Mouse (Mus musculus) embryo, embryonic 10.5 days (tissue): Measurements from ENCODE around the gene Gm19684.
"Not testable (repeated sequence)": the region's sequence is repeated elsewhere in the genome, so short reads cannot be mapped to it uniquely, and the experiment has no call there.

Experiments used
- DNase-seq: peaks from one replicate; pipeline ENCODE4 v3.0.0-alpha.2; 2015; ENCODE audit warnings: low spot score

Gene Gm19684

DNA sequence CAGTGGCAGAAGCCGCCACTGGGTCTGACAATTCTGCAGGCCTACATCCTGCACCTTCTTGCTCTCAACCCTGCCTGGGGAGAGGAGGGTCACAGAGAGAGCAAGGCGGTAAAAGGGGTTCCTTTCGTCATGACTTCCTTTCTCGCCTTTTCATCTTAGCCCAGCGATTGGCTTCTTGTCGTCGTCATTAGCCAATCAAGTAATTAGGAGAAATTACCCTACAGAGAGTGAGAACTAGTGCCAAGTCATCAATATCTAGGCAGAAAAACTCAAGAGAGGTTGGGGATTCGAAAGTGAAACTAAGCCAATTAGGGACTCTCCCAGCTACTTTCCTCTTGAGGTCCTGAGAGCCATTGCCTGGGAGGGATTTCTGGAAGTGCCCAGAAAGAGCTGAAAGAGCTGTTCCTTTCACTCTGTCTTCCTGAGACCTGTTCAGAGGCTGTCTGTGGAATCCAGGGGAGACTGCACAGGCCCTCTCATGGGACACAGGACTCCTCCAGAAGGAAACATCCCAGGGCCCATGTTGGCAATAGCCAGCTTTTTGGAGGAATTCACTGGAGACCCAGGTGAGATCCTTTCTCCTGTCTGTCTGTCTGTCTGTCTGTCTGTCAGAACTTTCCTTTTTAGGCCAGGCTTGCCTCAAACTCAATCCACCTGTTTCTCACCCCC lies at the start of gene Gm19684:
Gm19684 (plus strand) TSS at position 327 of the 669 bp plus-strand sequence.
- DNase-seq = peak; percentile 45

- DNase-seq = not testable (repeated sequence)
Observed at GRCm38 (mm10) chr17:36081901-36082300, 39.6 kb upstream of the Gm19684 start.

GRCm38 (mm10) chr17:36082519-36083232 lies 38.8 kb upstream of the Gm19684 start:
- not testable (repeated sequence) for DNase-seq

DNA sequence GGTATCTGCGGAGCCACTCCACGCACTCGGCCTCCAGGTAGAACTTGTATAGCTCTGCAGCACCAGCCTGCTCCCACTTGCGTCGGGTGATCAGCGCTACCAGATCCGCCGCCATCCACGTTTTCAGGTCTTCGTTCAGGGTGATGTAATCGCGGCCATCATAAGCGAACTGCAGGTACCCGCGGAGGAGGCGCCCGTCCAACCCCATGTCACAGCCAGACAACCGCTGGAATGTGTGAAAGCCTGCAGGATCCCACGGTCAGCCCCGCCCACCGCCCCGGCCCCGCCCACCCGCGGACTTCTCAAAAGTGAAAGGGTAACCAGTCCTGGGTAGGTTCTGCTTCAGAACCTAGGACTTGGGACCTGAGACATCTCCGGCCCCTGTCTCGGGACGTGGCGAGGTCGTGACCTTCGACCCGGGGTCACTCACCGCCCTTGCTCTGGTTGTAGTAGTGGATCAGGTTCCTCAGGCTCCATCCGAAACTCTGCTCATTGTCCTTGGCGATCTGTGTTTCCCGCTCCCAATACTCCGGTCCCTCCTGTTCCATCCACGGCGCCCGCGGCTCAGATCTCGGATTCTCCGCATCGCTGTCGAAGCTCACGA lies 38.1 kb upstream of the Gm19684 start:
- peak; percentile 67 for DNase-seq

GRCm38 (mm10) chr17:36083870-36084451 lies 37.5 kb upstream of the Gm19684 start:
- DNase-seq = peak; percentile 33

- not testable (repeated sequence) for DNase-seq
Observed at GRCm38 (mm10) chr17:36085976-36086375, 35.5 kb upstream of the Gm19684 start.

DNA sequence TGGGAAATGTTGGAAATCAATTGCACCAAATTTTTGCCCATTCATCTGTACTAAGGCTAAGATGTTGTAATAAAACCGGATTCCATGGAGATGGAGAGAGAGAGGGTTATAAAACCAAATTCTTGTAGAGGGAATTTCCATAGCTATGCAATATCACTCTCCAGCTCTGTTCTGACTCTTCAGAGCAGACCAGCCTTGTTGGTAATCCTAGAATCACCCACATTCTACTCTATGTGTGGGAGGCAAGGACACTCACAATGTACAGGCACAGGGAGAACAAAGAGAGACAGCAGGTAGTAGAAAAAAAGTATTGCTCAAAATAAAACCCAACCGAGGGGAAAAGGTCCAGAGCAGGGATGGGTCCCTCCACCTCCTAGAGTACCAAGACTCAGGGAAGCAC lies 29.5 kb upstream of the Gm19684 start:
- not testable (repeated sequence) for DNase-seq

DNA sequence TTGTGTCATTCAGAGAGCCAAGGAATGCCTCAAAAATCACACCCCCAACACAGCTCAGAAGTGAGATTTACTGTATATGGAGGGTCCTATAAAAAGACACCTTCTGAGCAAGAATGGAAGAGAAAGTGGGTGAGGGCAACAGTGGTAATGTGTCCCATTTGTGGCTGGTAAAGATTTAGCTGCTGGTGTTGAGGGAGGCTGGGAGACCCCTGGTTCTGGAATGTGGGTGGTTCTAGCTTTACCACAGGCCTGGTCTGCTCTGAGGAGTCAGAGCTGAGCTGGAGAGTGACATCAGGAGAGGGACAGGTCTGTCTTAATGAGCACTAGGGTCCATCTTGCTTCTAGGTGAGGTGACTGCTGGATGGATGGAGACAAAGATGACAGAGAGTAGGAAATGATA lies 29.0 kb upstream of the Gm19684 start:
- DNase-seq = not testable (repeated sequence)

- no peak for DNase-seq
Observed at GRCm38 (mm10) chr17:36093936-36094335, 27.5 kb upstream of the Gm19684 start.

DNA sequence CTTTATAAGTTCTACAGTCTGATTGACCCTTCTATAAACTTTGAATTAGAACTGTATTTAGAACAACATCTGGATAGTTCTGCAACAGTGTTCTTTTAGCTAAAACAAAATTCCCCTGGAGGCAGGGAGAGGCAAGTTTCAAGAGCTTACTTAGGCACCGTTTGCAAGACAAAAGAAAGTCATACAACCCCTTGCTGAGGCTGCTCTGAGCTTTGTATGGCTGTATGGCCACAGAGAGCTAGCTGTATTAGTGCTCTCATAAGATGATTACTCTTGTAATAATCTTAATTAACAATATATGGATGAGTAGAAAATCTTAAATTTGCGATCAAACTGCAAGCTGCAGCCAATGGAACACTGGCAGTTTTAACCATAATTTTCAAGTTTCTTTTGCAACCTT lies 21.9 kb upstream of the Gm19684 start:
- DNase-seq = not testable (repeated sequence)

DNA sequence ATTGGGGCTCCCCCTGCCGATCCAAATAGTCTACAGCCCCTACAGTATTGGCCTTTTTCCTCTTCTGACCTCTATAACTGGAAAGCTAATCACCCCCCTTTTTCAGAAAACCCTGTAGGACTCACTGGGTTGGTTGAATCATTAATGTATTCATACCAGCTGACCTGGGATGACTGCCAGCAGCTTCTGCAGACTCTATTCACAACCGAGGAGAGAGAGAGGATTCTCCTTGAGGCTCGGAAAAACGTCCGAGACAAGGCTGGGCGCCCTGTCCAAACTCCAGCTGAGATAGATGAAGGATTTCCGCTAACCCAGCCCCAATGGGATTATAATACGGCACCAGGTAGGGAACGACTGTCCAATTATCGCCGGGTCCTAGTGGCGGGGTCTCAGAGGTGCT lies 19.4 kb upstream of the Gm19684 start:
- not testable (repeated sequence) for DNase-seq

- DNase-seq = not testable (repeated sequence)
Observed at GRCm38 (mm10) chr17:36110129-36110528, 11.3 kb upstream of the Gm19684 start.

- peak; percentile 21 for DNase-seq
Observed at GRCm38 (mm10) chr17:36110641-36111509, 10.6 kb upstream of the Gm19684 start.

- peak; percentile 44 for DNase-seq
Observed at GRCm38 (mm10) chr17:36111510-36111868, 10.0 kb upstream of the Gm19684 start.

- DNase-seq = peak; percentile 58
Observed at GRCm38 (mm10) chr17:36113979-36114593, 7.4 kb upstream of the Gm19684 start.

GRCm38 (mm10) chr17:36116545-36116944 lies 4.9 kb upstream of the Gm19684 start:
- DNase-seq = not testable (repeated sequence)

DNA sequence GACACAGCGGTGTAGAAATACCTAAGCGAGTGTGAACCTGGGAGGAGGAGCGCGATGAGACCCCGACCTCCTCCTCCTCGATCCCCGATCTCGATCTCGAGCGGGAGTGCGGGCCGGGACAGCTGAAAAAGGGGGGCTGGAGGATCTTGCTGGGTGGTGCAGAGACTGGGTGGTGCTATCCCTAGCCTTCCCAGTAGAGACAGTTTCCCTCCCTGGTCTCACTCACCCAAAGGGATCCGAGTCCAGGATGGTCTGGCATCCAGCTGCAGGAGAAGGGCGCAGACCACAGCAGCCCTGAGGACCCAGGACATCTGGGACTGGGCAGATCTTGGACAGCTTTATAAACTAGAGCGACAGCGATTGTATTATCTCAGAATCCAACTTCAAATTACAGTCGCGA lies 639 bp upstream of the Gm19684 start:
- DNase-seq = not testable (repeated sequence)

GRCm38 (mm10) chr17:36124111-36124510 lies 2.6 kb downstream of the Gm19684 start:
- not testable (repeated sequence) for DNase-seq

GRCm38 (mm10) chr17:36128525-36128924 lies 7.0 kb downstream of the Gm19684 start:
- not testable (repeated sequence) for DNase-seq

DNA sequence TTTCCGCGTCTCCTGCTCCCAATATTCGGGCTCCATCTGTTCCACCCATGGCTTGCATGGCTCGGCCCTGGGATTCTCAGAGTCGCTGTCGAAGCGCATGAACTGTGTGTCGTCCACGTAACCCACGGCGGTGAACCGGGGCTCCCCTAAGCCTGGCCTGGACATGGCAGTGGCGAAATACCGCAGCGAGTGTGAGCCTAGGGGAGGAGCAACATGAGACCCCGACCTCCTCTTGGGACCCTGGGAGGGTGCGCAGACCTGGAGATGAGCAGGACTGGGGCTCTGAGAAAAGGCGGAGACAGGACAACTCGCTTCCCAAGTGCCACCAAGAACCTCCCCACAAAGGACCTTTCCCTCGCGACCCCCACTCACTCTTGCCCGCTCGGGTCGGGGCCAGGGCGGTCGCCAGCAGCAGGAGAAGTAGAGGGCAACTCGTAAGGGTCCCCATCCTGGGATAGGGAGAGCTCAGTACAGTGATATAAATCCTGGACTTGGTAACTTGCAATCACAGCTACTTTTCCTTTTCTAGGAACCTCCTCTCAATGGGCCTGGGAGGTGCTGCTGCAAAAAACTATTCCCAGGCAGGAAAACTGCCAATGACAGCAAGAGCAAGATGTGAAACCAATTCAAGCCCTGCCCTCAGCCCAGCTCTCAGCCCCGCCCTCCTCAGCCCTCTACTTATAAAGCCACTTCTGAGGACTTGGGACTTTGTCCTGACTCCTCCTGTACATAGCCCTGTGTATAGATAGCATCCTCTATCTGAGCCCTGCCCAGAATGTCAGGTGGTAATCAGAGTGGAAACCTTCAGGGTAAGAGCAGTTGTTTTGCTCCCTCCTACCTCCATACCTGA lies 7.7 kb downstream of the Gm19684 start, which contains the start of gene Gm7030:
Gm7030 (minus strand) TSS at position 458 of the 850 bp plus-strand sequence.
- DNase-seq = not testable (repeated sequence)
